9 mouse cellular contexts compared by ENCODE assay signal in the genomic region with DNA sequence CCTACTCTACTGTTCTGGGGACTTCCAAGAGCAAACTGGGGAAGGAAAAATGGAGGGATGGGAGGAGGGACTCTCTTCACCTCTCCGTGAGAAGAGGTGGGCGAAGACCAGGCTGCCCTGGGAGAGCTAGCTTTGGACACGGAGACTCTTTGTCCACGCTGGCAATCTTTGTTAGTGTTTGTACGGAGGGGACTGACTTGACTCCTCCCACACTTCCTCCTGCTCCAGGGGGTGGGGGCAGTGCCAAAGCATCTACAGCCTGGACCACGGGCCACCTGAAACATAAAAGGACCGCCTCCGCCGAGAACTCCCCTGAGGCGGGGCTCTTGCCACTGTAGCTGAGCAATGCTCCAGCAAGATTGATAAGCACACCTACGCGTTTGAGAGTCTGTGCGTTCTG. TPM values are rescaled to one million over a fixed set of nuclear protein-coding genes. Genes with fewer than 3 reads are reported as not detected.
DNase-seq lines count a peak whose midpoint lies in the region; ATAC-seq and TF ChIP-seq lines count a peak whose summit lies in the region.
"Had no signal": no experiment of that assay in that cellular context is flagged by ENCODE, and none has a peak within 500 bp of the region (broad histone marks: within the 10 kb centered on the region; RNA-seq: fewer than 3 reads in every experiment).

No protein-coding gene starts in this region.

- WGBS in lung, embryonic 15.5 days: 5% methylated on average over 13 of the region's 13 CpGs
- 15% methylated on average over 13 of the region's 13 CpGs for WGBS in lung, adult 2 months
- 9% methylated on average over 13 of the region's 13 CpGs for WGBS in forebrain, embryonic 14.5 days
- 7% methylated on average over 13 of the region's 13 CpGs for WGBS in intestine, embryonic 16.5 days

- no peak for ATAC-seq in lung, embryonic 15.5 days (ENCODE audit: borderline replicate concordance, extremely low read depth, low FRiP score, low TSS enrichment)
- no peak for ATAC-seq in forebrain, embryonic 14.5 days
- 0 out of 2 replicates have a peak, but pooled peaks have one; percentile 21 for ATAC-seq in intestine, embryonic 16.5 days

- no peak for DNase-seq in lung, adult 2 months
- DNase-seq in forebrain, embryonic 14.5 days (ENCODE audit: low spot score): no peak
- peak; percentile 22 for DNase-seq in retina, embryonic 14.5 days (ENCODE audit: low spot score)
- DNase-seq in frontal cortex, postnatal 36 days (ENCODE audit: low spot score in 2 of 2): no peak
- DNase-seq in spleen, adult 18-20 months: no peak
- DNase-seq in cerebellum, postnatal 4 days (ENCODE audit: low spot score in 2 of 2): no peak
- DNase-seq: adrenal gland, postnatal 14 days had no signal

- TF ChIP-seq CTCF in lung, adult 2 months (IDR thresholded peaks at IDR 0.05; ENCODE audit: insufficient read depth, low read length): no peak

- H3K27me3 ChIP-seq in lung, embryonic 15.5 days: no peaks in the 10 kb centered on the region
- H3K27me3 ChIP-seq in forebrain, embryonic 14.5 days (replicated peaks; ENCODE audit: control insufficient read depth, insufficient read depth, low read length): no peaks in the 10 kb centered on the region
- H3K27me3 ChIP-seq in intestine, embryonic 16.5 days (replicated peaks; ENCODE audit: control insufficient read depth, insufficient read depth, low read length): no peaks in the 10 kb centered on the region

- H3K9me3 ChIP-seq in lung, embryonic 15.5 days: no peaks in the 10 kb centered on the region
- H3K9me3 ChIP-seq in forebrain, embryonic 14.5 days (replicated peaks; ENCODE audit: control insufficient read depth, low read length): no peaks in the 10 kb centered on the region
- H3K9me3 ChIP-seq in intestine, embryonic 16.5 days (ENCODE audit: control insufficient read depth, low read length): no peaks in the 10 kb centered on the region

- peak overlapping the region; percentile 51 for H3K4me2 ChIP-seq in lung, embryonic 15.5 days
- peak overlapping the region; percentile 21; the same call in 1 of the 2 replicates for H3K4me2 ChIP-seq in forebrain, embryonic 14.5 days (ENCODE audit: low read length)
- H3K4me2 ChIP-seq in intestine, embryonic 16.5 days (ENCODE audit: low read depth, low read length): peak overlapping the region; percentile 52

- peaks cover 4% of the 10 kb centered on the region; the same call in 1 of the 2 replicates for H3K4me1 ChIP-seq in lung, embryonic 15.5 days
- no peaks in the 10 kb centered on the region for H3K4me1 ChIP-seq in lung, adult 2 months (ENCODE audit: control insufficient read depth, insufficient read depth, low read length)
- peaks cover 4% of the 10 kb centered on the region; the same call in 1 of the 2 replicates for H3K4me1 ChIP-seq in forebrain, embryonic 14.5 days (ENCODE audit: control insufficient read depth, insufficient read depth, low read length)
- peaks cover 9% of the 10 kb centered on the region for H3K4me1 ChIP-seq in intestine, embryonic 16.5 days (ENCODE audit: control insufficient read depth, insufficient read depth, low read length)

- no peaks in the 10 kb centered on the region for H3K36me3 ChIP-seq in lung, embryonic 15.5 days
- no peaks in the 10 kb centered on the region for H3K36me3 ChIP-seq in forebrain, embryonic 14.5 days (ENCODE audit: control insufficient read depth, insufficient read depth, low read length)
- H3K36me3 ChIP-seq in intestine, embryonic 16.5 days (ENCODE audit: control insufficient read depth, insufficient read depth, low read length): no peaks in the 10 kb centered on the region

- H3K9ac ChIP-seq in lung, embryonic 15.5 days: no peak overlapping the region
- peak overlapping the region; percentile 7; the same call in 1 of the 2 replicates for H3K9ac ChIP-seq in forebrain, embryonic 14.5 days (ENCODE audit: low read length)
- peak overlapping the region; percentile 36; the same call in 1 of the 2 replicates for H3K9ac ChIP-seq in intestine, embryonic 16.5 days (ENCODE audit: low read depth, low read length)

- peak overlapping the region; percentile 25 for H3K4me3 ChIP-seq in lung, embryonic 15.5 days
- H3K4me3 ChIP-seq in lung, adult 2 months (replicated peaks; ENCODE audit: extremely low read depth, low read depth, low read length): no peak overlapping the region
- no peak overlapping the region for H3K4me3 ChIP-seq in forebrain, embryonic 14.5 days (ENCODE audit: low read depth, low read length)
- H3K4me3 ChIP-seq in intestine, embryonic 16.5 days (ENCODE audit: low read length): peak overlapping the region; percentile 22; the same call in 1 of the 2 replicates

- no peak for TF ChIP-seq POLR2A in lung, adult 2 months (IDR thresholded peaks at IDR 0.05; ENCODE audit: borderline replicate concordance, extremely low read depth, low read depth, low read length)

- no peak overlapping the region for H3K27ac ChIP-seq in lung, embryonic 15.5 days
- no peak overlapping the region for H3K27ac ChIP-seq in forebrain, embryonic 14.5 days (ENCODE audit: low read depth, low read length)
- H3K27ac ChIP-seq in intestine, embryonic 16.5 days (ENCODE audit: low read length): no peak overlapping the region

RNA-seq across cellular contexts. Expression of a gene that starts 8.9 kb away (rescaled TPM):
- polyA plus RNA-seq in lung, embryonic 15.5 days (2015; fragmentation: Nextera tagmentation; extraction: Ambion mirVana): 3.9 and 4.3 TPM in 2 replicates
- 16.9 and 18.2 TPM in 2 replicates for polyA plus RNA-seq in lung, adult 2 months (2012; rRNA removed)
- polyA plus RNA-seq in forebrain, embryonic 14.5 days (2014; fragmentation: Nextera tagmentation; extraction: Ambion mirVana): 0.23 and 0.29 TPM in 2 replicates
- polyA plus RNA-seq in intestine, embryonic 16.5 days (2015; fragmentation: Nextera tagmentation; extraction: Ambion mirVana): 3.0 and 3.2 TPM in 2 replicates

RNA-seq across cellular contexts. Expression of a gene that starts 44.3 kb away (rescaled TPM):
- 2.8 and 3.3 TPM in 2 replicates for polyA plus RNA-seq in lung, embryonic 15.5 days (2015; fragmentation: Nextera tagmentation; extraction: Ambion mirVana)
- polyA plus RNA-seq in lung, adult 2 months (2012; rRNA removed): 9.1 and 11.3 TPM in 2 replicates
- 0.75 and 0.79 TPM in 2 replicates for polyA plus RNA-seq in forebrain, embryonic 14.5 days (2014; fragmentation: Nextera tagmentation; extraction: Ambion mirVana)
- 0.45 and 0.72 TPM in 2 replicates for polyA plus RNA-seq in intestine, embryonic 16.5 days (2015; fragmentation: Nextera tagmentation; extraction: Ambion mirVana)

Comparison
In these comparisons a context has a peak if more than half of its experiments do, and no peak if none do; other contexts are left out.
1. H3K4me3 ChIP-seq: peak in lung, embryonic 15.5 days (single experiment) and intestine, embryonic 16.5 days (single experiment); none in lung, adult 2 months (single experiment) and forebrain, embryonic 14.5 days (single experiment).
2. Peak in every context shown above with its lines, with median percentiles within 50 percentile points of each other: H3K4me2 ChIP-seq.